Mouse (Mus musculus): ENCODE results near the gene Rybp. TPM values are rescaled to one million over a fixed set of nuclear protein-coding genes. Genes with fewer than 3 reads are reported as not detected.

Gene Rybp
- polyA plus RNA-seq, 1 experiment from 2014 or later: 13.5 TPM

GRCm38 (mm10) chr6:100219971-100220370 is 67.3 kb downstream of the Rybp start:
- 82% methylated on average over 3 of the region's 3 CpGs for WGBS
- no peaks in the 10 kb centered on the region for H3K27me3 ChIP-seq (replicated peaks; ENCODE audit: control insufficient read depth, insufficient read depth, low read length)
- H3K27ac ChIP-seq (ENCODE audit: low read depth, low read length): no peak overlapping the region
- H3K9ac ChIP-seq (ENCODE audit: low read depth, low read length): no peak overlapping the region
- H3K36me3 ChIP-seq (ENCODE audit: control insufficient read depth, insufficient read depth): no peaks in the 10 kb centered on the region
- H3K4me1 ChIP-seq (replicated peaks; ENCODE audit: control insufficient read depth, insufficient read depth, low read length): peaks cover 9% of the 10 kb centered on the region
- no peaks in the 10 kb centered on the region for H3K9me3 ChIP-seq (ENCODE audit: control insufficient read depth)
- H3K4me2 ChIP-seq (replicated peaks; ENCODE audit: low read depth): no peak overlapping the region
- no peak for TF ChIP-seq CTCF (IDR thresholded peaks at IDR 0.05; ENCODE audit: low read depth)
- H3K4me3 ChIP-seq (ENCODE audit: low read depth, low read length): no peak overlapping the region
- ATAC-seq: no peak

DNA sequence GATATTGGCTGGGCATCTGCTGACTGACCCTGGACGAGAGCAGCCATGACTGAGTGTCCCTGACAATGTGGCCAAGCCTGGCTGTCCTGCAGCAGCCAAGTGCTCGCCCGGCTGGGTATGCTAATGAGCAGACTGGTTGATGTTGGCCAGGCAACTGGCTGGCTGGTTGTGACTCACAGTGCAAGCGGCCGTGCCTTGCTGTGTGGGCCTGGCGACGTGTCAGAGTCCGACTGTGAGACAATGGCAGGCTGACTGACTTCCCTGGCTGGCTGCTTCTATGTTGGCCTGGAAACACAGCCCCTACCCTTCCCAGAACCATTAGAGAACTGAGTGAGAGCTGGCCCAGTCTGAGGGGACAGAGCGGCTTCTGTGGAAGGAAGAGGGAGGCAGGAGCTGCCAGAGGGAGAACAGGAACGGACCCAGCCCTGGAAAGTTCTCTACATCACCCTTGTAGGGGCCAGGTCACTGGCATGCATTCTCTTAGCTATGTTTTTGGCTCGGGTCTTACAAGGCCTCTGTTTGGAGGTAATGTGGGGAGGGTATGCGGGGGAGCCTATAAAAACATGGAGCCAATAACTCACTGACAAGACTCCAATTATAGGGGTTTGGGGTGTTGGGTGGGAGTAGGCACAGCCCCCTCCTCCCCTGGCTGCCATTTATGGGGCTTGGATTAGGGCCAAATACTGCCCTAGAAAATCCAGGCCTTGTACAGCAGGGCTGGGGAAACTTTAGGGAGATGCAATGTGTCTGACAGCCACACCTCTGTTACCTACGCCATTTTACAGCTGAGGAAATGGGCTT is 68.5 kb downstream of the Rybp start:
- H3K27me3 ChIP-seq (replicated peaks; ENCODE audit: control insufficient read depth, insufficient read depth, low read length): no peaks in the 10 kb centered on the region
- no peaks in the 10 kb centered on the region for H3K36me3 ChIP-seq (ENCODE audit: control insufficient read depth, insufficient read depth)
- H3K9me3 ChIP-seq (ENCODE audit: control insufficient read depth): no peaks in the 10 kb centered on the region
- peak; percentile 34 for ATAC-seq
- no peak overlapping the region for H3K4me3 ChIP-seq (ENCODE audit: low read depth, low read length)
- H3K27ac ChIP-seq (ENCODE audit: low read depth, low read length): no peak overlapping the region
- TF ChIP-seq CTCF (IDR thresholded peaks at IDR 0.05; ENCODE audit: low read depth): no peak
- WGBS: 60% methylated on average over 13 of the region's 13 CpGs
- H3K4me2 ChIP-seq (replicated peaks; ENCODE audit: low read depth): no peak overlapping the region
- H3K4me1 ChIP-seq (replicated peaks; ENCODE audit: control insufficient read depth, insufficient read depth, low read length): peaks cover 15% of the 10 kb centered on the region
- H3K9ac ChIP-seq (ENCODE audit: low read depth, low read length): no peak overlapping the region

DNA sequence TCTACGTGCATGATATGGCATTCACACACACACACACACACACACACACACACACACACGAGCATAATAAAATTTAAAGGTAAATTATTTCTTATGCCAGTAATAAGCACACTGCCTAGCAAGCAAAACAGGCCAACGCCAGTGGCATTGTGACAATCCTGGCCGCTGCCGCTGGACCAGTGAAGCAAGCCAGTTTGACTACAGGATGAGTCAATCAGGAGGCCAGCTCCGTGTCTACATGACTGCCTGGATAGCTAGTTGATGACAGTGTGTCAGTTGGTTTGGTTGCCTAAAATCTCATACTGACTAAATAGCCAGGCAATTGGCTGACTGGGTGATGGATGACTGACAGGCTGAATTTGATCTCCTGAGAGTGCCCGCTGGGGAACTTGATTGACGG is 69.8 kb downstream of the Rybp start:
- Histone ChIP-seq H3K9ac (ENCODE audit: low read depth, low read length) (no peak overlapping the region), H3K4me3 (ENCODE audit: low read depth, low read length) (no peak overlapping the region), H3K27ac (ENCODE audit: low read depth, low read length) (no peak overlapping the region), H3K36me3 (ENCODE audit: control insufficient read depth, insufficient read depth) (no peaks in the 10 kb centered on the region), H3K9me3 (ENCODE audit: control insufficient read depth) (no peaks in the 10 kb centered on the region), H3K4me1 (replicated peaks; ENCODE audit: control insufficient read depth, insufficient read depth, low read length) (peaks cover 15% of the 10 kb centered on the region), H3K4me2 (replicated peaks; ENCODE audit: low read depth) (no peak overlapping the region), H3K27me3 (replicated peaks; ENCODE audit: control insufficient read depth, insufficient read depth, low read length) (no peaks in the 10 kb centered on the region)
- 93% methylated on average over 8 of the region's 8 CpGs for WGBS
- ATAC-seq: no peak
- TF ChIP-seq CTCF (IDR thresholded peaks at IDR 0.05; ENCODE audit: low read depth): no peak

DNA sequence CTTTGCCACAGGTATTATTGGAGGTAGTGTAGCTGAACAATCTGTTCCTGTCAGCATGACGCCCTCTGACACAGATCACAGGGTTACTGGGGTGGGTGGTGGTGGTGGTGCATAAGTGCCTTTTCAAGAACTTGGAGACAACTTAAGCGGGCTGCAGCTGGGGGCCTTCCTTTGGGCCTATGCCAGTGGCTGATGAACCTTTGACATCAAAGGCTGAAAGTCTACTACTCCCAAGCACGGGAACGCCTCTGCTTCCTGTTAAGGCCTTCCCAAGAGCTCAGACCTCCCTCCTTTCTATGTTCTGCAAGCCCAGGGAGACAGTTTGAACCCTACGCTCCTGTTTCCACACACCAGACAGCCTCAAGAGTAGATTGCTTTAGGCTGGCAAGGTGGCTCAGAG is 70.3 kb downstream of the Rybp start:
- Histone ChIP-seq H3K4me3 (ENCODE audit: low read depth, low read length) (no peak overlapping the region), H3K9me3 (ENCODE audit: control insufficient read depth) (no peaks in the 10 kb centered on the region), H3K4me2 (replicated peaks; ENCODE audit: low read depth) (no peak overlapping the region), H3K27ac (ENCODE audit: low read depth, low read length) (no peak overlapping the region), H3K36me3 (ENCODE audit: control insufficient read depth, insufficient read depth) (no peaks in the 10 kb centered on the region), H3K4me1 (replicated peaks; ENCODE audit: control insufficient read depth, insufficient read depth, low read length) (peaks cover 15% of the 10 kb centered on the region), H3K9ac (ENCODE audit: low read depth, low read length) (no peak overlapping the region), H3K27me3 (replicated peaks; ENCODE audit: control insufficient read depth, insufficient read depth, low read length) (no peaks in the 10 kb centered on the region)
- no peak for TF ChIP-seq CTCF (IDR thresholded peaks at IDR 0.05; ENCODE audit: low read depth)
- ATAC-seq: peak; percentile 15; the same call in 1 of the 2 replicates
- WGBS: 51% methylated on average over 5 of the region's 5 CpGs

DNA sequence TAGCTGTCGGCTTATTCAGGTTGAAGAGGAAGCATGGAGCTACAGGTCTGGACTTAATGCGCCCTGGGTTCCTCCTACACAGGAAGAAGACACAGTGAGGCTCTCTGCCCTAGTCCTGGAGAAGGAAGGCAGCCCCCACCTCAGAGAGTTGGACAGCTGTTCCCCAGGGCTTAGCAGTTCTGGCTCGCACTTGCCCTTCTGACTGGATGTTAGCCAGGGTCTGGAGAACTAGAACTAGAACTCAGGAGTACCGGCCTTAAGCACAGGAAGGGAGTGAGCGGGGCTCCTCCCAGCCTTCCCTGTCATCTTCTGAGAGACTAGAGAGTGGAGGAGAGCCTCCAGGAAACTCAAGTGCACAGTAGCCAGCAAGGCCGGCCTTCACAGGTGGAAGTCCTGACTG is 71.5 kb downstream of the Rybp start:
- H3K4me2 ChIP-seq (replicated peaks; ENCODE audit: low read depth): no peak overlapping the region
- no peak for ATAC-seq
- H3K4me3 ChIP-seq (ENCODE audit: low read depth, low read length): no peak overlapping the region
- H3K9ac ChIP-seq (ENCODE audit: low read depth, low read length): no peak overlapping the region
- H3K27ac ChIP-seq (ENCODE audit: low read depth, low read length): no peak overlapping the region
- H3K4me1 ChIP-seq (replicated peaks; ENCODE audit: control insufficient read depth, insufficient read depth, low read length): peaks cover 15% of the 10 kb centered on the region
- H3K9me3 ChIP-seq (ENCODE audit: control insufficient read depth): no peaks in the 10 kb centered on the region
- TF ChIP-seq CTCF (IDR thresholded peaks at IDR 0.05; ENCODE audit: low read depth): no peak
- WGBS: 60% methylated on average over 6 of the region's 6 CpGs
- no peaks in the 10 kb centered on the region for H3K27me3 ChIP-seq (replicated peaks; ENCODE audit: control insufficient read depth, insufficient read depth, low read length)
- H3K36me3 ChIP-seq (ENCODE audit: control insufficient read depth, insufficient read depth): no peaks in the 10 kb centered on the region

GRCm38 (mm10) chr6:100214132-100214913 is 73.0 kb downstream of the Rybp start:
- Histone ChIP-seq H3K9ac (ENCODE audit: low read depth, low read length) (no peak overlapping the region), H3K9me3 (ENCODE audit: control insufficient read depth) (no peaks in the 10 kb centered on the region), H3K27me3 (replicated peaks; ENCODE audit: control insufficient read depth, insufficient read depth, low read length) (no peaks in the 10 kb centered on the region), H3K36me3 (ENCODE audit: control insufficient read depth, insufficient read depth) (no peaks in the 10 kb centered on the region), H3K4me3 (ENCODE audit: low read depth, low read length) (no peak overlapping the region), H3K27ac (ENCODE audit: low read depth, low read length) (no peak overlapping the region), H3K4me1 (replicated peaks; ENCODE audit: control insufficient read depth, insufficient read depth, low read length) (peaks cover 15% of the 10 kb centered on the region), H3K4me2 (replicated peaks; ENCODE audit: low read depth) (peak overlapping the region; percentile 17)
- WGBS: 40% methylated on average over 13 of the region's 13 CpGs
- peak; percentile 44 for ATAC-seq
- no peak for TF ChIP-seq CTCF (IDR thresholded peaks at IDR 0.05; ENCODE audit: low read depth)

Measured in intestine, postnatal 0 days (tissue).